Mouse (Mus musculus) ES-E14 (cell line): Measurements from ENCODE around the gene Vps37b.

Source experiments
- HCFC1 ChIP-seq: IDR thresholded peaks from 2 replicates; pipeline ENCODE4 v1.6.1; 2012; ENCODE audit warnings: low read length, inconsistent platforms, borderline replicate concordance; ENCODE audit not compliant: insufficient read depth
- MAFK ChIP-seq: IDR thresholded peaks from 2 replicates; pipeline ENCODE4 v1.6.1; 2014; ENCODE audit warnings: mild to moderate bottlenecking, low read depth, low read length, inconsistent platforms; ENCODE audit not compliant: insufficient read depth
- ZC3H11A ChIP-seq: IDR thresholded peaks from 2 replicates; pipeline ENCODE4 v1.6.1; 2012; ENCODE audit warnings: low read depth, mild to moderate bottlenecking, inconsistent platforms, low read length, borderline replicate concordance
- ZNF384 ChIP-seq: IDR thresholded peaks from 2 replicates; pipeline ENCODE4 v1.6.1; 2012; ENCODE audit warnings: low read depth, low read length, inconsistent platforms

- no peak for TF ChIP-seq MAFK
- no peak for TF ChIP-seq ZC3H11A
- no peak for TF ChIP-seq HCFC1
- TF ChIP-seq ZNF384 = no peak
Observed at GRCm38 (mm10) chr5:123997211-123997751, 34.8 kb downstream of the Vps37b start.
